Mouse (Mus musculus) NIH3T3 (cell line): ENCODE results near the gene AC170998.1.
"Not testable (repeated sequence)": the region's sequence is repeated elsewhere in the genome, so short reads cannot be mapped to it uniquely, and the experiment has no call there.

Experiments
- DNase-seq: peaks from one replicate; pipeline ENCODE4 v3.0.0-alpha.2; 2012; ENCODE audit warnings: low read depth

AC170998.1 gene

GRCm38 (mm10) chr17:28706697-28707096 is 19.2 kb upstream of the AC170998.1 start:
- peak; percentile 27 for DNase-seq

- DNase-seq, result peak; percentile 84
Measured at GRCm38 (mm10) chr17:28707136-28707627, 18.7 kb upstream of the AC170998.1 start.

GRCm38 (mm10) chr17:28707816-28708215 is 18.1 kb upstream of the AC170998.1 start:
- DNase-seq, result no peak

- no peak for DNase-seq
Measured at GRCm38 (mm10) chr17:28708989-28709388, 16.9 kb upstream of the AC170998.1 start.

- DNase-seq, result no peak
Measured at GRCm38 (mm10) chr17:28709552-28710290, 16.2 kb upstream of the AC170998.1 start.

- no peak for DNase-seq
Measured at GRCm38 (mm10) chr17:28710291-28710688, 15.6 kb upstream of the AC170998.1 start.

GRCm38 (mm10) chr17:28711237-28711636 is 14.6 kb upstream of the AC170998.1 start:
- DNase-seq, result no peak

- no peak for DNase-seq
Measured at GRCm38 (mm10) chr17:28712305-28712704, 13.6 kb upstream of the AC170998.1 start.

GRCm38 (mm10) chr17:28714006-28714405 is 11.9 kb upstream of the AC170998.1 start:
- no peak for DNase-seq

GRCm38 (mm10) chr17:28715832-28716548 is 9.9 kb upstream of the AC170998.1 start:
- no peak for DNase-seq

- DNase-seq, result no peak
Measured at GRCm38 (mm10) chr17:28717535-28717934, 8.3 kb upstream of the AC170998.1 start.

- DNase-seq, result not testable (repeated sequence)
Measured at GRCm38 (mm10) chr17:28727511-28727910, 1.6 kb downstream of the AC170998.1 start.

- peak; percentile 33 for DNase-seq
Measured at GRCm38 (mm10) chr17:28735317-28736105, 9.6 kb downstream of the AC170998.1 start.

- no peak for DNase-seq
Measured at GRCm38 (mm10) chr17:28736486-28736885, 10.6 kb downstream of the AC170998.1 start.

- no peak for DNase-seq
Measured at GRCm38 (mm10) chr17:28737973-28738372, 12.1 kb downstream of the AC170998.1 start.

GRCm38 (mm10) chr17:28739244-28739643 is 13.4 kb downstream of the AC170998.1 start:
- DNase-seq, result no peak

- no peak for DNase-seq
Measured at GRCm38 (mm10) chr17:28743145-28743866, 17.4 kb downstream of the AC170998.1 start.

GRCm38 (mm10) chr17:28743916-28744315 is 18.0 kb downstream of the AC170998.1 start:
- DNase-seq, result peak; percentile 62

- DNase-seq, result no peak
Measured at GRCm38 (mm10) chr17:28745773-28746172, 19.9 kb downstream of the AC170998.1 start.

- DNase-seq, result no peak
Measured at GRCm38 (mm10) chr17:28748001-28748400, 22.1 kb downstream of the AC170998.1 start.

- DNase-seq, result peak; percentile 17
Measured at GRCm38 (mm10) chr17:28750580-28750979, 24.7 kb downstream of the AC170998.1 start.

- no peak for DNase-seq
Measured at GRCm38 (mm10) chr17:28756447-28756846, 30.6 kb downstream of the AC170998.1 start.
